Mouse (Mus musculus) midbrain, embryonic 10.5 days (tissue): ENCODE data around the gene Zfp729b. TPM values are rescaled to one million over a fixed set of nuclear protein-coding genes. Genes with fewer than 3 reads are reported as not detected.

Experiments used
- DNase-seq: peaks from one replicate; pipeline ENCODE4 v3.0.0-alpha.2; 2017; ENCODE audit warnings: low spot score
- H3K27ac ChIP-seq: fragments of 300-500 bp; sonication (generic); replicated peaks from 2 replicates; pipeline ENCODE4 v1.5.1; 2016; ENCODE audit warnings: mild to moderate bottlenecking
- H3K27me3 ChIP-seq: fragments of 300-500 bp; sonication (generic); 2 replicates; pipeline ENCODE4 v1.6.1; 2016; ENCODE audit warnings: low read depth, mild to moderate bottlenecking; ENCODE audit not compliant: poor library complexity, severe bottlenecking
- H3K36me3 ChIP-seq: fragments of 300-500 bp; sonication (generic); 2 replicates; pipeline ENCODE4 v1.6.1; 2016; ENCODE audit warnings: mild to moderate bottlenecking, moderate library complexity
- H3K4me1 ChIP-seq: fragments of 300-500 bp; sonication (generic); 2 replicates; pipeline ENCODE4 v1.6.1; 2016
- H3K4me3 ChIP-seq: fragments of 300-500 bp; sonication (generic); 2 replicates; pipeline ENCODE4 v1.5.1; 2016; ENCODE audit warnings: mild to moderate bottlenecking, moderate library complexity
- H3K9me3 ChIP-seq: fragments of 300-500 bp; sonication (generic); replicated peaks from 2 replicates; pipeline ENCODE4 v1.6.1; 2016; ENCODE audit warnings: mild to moderate bottlenecking
- WGBS: fragments of 180-500 bp; shearing (Covaris S2); methylation state at CpG from one replicate; pipeline ENCODE4 v1.1.7; 2016; 5-methylcytosine and 5-hydroxymethylcytosine counted together
- polyA plus RNA-seq: library from polyadenylated mRNA; unstranded; fragments of >200 nt; fragmentation: Nextera tagmentation; extraction: Ambion mirVana; gene quantifications from 2 replicates; pipeline ENCODE4 v1.2.1, GENCODE M21; 2016

Gene Zfp729b
- 3.2 and 3.7 TPM in 2 replicates for polyA plus RNA-seq

GRCm38 (mm10) chr13:67609066-67609876 lies at the start of gene Zfp729b:
Gene Zfp729b, minus strand, starts transcription at chr13:67609707.
- H3K27me3 ChIP-seq: no peaks in the 10 kb centered on the region
- 3% methylated on average over 20 of the region's 20 CpGs for whole genome bisulfite sequencing
- H3K9me3 ChIP-seq: peaks cover 13% of the 10 kb centered on the region; the same call in 1 of the 2 replicates
- H3K4me3 ChIP-seq: peak within 1 kb of the TSS; percentile 74
- peak; percentile 87 for DNase-seq
- peaks cover 5% of the 10 kb centered on the region for H3K4me1 ChIP-seq
- H3K27ac ChIP-seq: peak within 1 kb of the TSS; percentile 84
- H3K36me3 ChIP-seq: 0 out of 2 replicates have a peak, but pooled peaks cover 5% of the 10 kb centered on the region

DNA sequence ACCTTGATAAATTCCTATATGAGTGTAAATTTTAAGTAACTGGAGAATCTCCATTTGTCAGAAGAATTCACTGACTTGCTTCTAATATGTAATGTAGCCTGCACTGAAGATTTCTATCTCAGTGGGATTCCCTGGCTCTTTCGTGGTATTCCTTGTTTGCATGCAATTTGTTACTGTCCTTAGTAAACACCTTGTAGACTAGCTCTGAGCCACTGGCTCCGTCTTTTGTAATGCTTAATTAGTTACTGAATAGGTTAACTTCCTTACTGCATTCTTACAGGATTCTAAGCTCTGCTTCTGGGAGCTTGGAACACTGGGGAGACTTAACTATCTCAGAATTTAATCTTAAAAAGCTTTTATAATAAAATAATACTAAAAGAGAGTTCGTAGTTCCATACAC lies 43.0 kb upstream of the Zfp729b start:
- H3K4me1 ChIP-seq: no peaks in the 10 kb centered on the region
- WGBS: 51% methylated on average over 3 of the region's 3 CpGs
- H3K27ac ChIP-seq: no peak overlapping the region
- H3K36me3 ChIP-seq: no peaks in the 10 kb centered on the region
- no peaks in the 10 kb centered on the region for H3K27me3 ChIP-seq
- no peak overlapping the region for H3K4me3 ChIP-seq
- no peak for DNase-seq
- H3K9me3 ChIP-seq: no peaks in the 10 kb centered on the region

GRCm38 (mm10) chr13:67637294-67638007 lies 27.9 kb upstream of the Zfp729b start, which contains the start of the genes Gm49345 and Zfp729a:
Gene Gm49345, minus strand, starts transcription at chr13:67637769.
Gene Zfp729a, minus strand, starts transcription at chr13:67637791.
- H3K36me3 ChIP-seq: no peaks in the 10 kb centered on the region
- peak; percentile 73 for DNase-seq
- under 1% methylated on average over 19 of the region's 19 CpGs for WGBS
- peak within 1 kb of the TSS; percentile 76 for H3K4me3 ChIP-seq
- H3K27me3 ChIP-seq: no peaks in the 10 kb centered on the region
- peak within 1 kb of the TSS; percentile 84 for H3K27ac ChIP-seq
- no peaks in the 10 kb centered on the region for H3K9me3 ChIP-seq
- H3K4me1 ChIP-seq: peaks cover 7% of the 10 kb centered on the region; the same call in 1 of the 2 replicates

GRCm38 (mm10) chr13:67610108-67610507 lies 601 bp upstream of the Zfp729b start:
- Histone ChIP-seq H3K27ac (no peak overlapping the region), H3K4me1 (peaks cover 5% of the 10 kb centered on the region), H3K9me3 (peaks cover 13% of the 10 kb centered on the region; the same call in 1 of the 2 replicates), H3K27me3 (no peaks in the 10 kb centered on the region), H3K4me3 (peak overlapping the region; percentile 74; the same call in 1 of the 2 replicates), H3K36me3 (0 out of 2 replicates have a peak, but pooled peaks cover 5% of the 10 kb centered on the region)
- 93% methylated on average over 4 of the region's 4 CpGs for WGBS
- DNase-seq: no peak

GRCm38 (mm10) chr13:67572591-67573189 lies 36.8 kb downstream of the Zfp729b start:
- H3K4me3 ChIP-seq: no peak overlapping the region
- H3K9me3 ChIP-seq: 0 out of 2 replicates have a peak, but pooled peaks cover 4% of the 10 kb centered on the region
- no peaks in the 10 kb centered on the region for H3K4me1 ChIP-seq
- WGBS: 69% methylated on average over 5 of the region's 5 CpGs
- H3K27me3 ChIP-seq: no peaks in the 10 kb centered on the region
- DNase-seq: no peak
- no peak overlapping the region for H3K27ac ChIP-seq
- no peaks in the 10 kb centered on the region for H3K36me3 ChIP-seq

- peaks cover 9% of the 10 kb centered on the region; the same call in 1 of the 2 replicates for H3K36me3 ChIP-seq
- DNase-seq: no peak
- WGBS: 78% methylated on average over 4 of the region's 4 CpGs
These were observed 55.8 kb downstream of the Zfp729b start, which contains the start of gene Zfp748 for GRCm38 (mm10) chr13:67553730-67554129. Gene Zfp748, minus strand, starts transcription at chr13:67553830.

GRCm38 (mm10) chr13:67552505-67553346 lies 56.8 kb downstream of the Zfp729b start:
- Histone ChIP-seq H3K9me3 (0 out of 2 replicates have a peak, but pooled peaks cover 6% of the 10 kb centered on the region), H3K4me1 (peaks cover 15% of the 10 kb centered on the region), H3K4me3 (peak overlapping the region; percentile 92), H3K27me3 (no peaks in the 10 kb centered on the region), H3K27ac (peak overlapping the region; percentile 95), H3K36me3 (peaks cover 13% of the 10 kb centered on the region; the same call in 1 of the 2 replicates)
- DNase-seq: peak; percentile 81
- under 1% methylated on average over 44 of the region's 44 CpGs for WGBS

More at GRCm38 (mm10) chr13:67553730-67554129, 55.8 kb downstream of the Zfp729b start, which contains the start of gene Zfp748:
- peaks cover 15% of the 10 kb centered on the region for H3K4me1 ChIP-seq
- peak within 1 kb of the TSS; percentile 95 for H3K27ac ChIP-seq
- peak within 1 kb of the TSS; percentile 92 for H3K4me3 ChIP-seq
- 0 out of 2 replicates have a peak, but pooled peaks cover 6% of the 10 kb centered on the region for H3K9me3 ChIP-seq
- H3K27me3 ChIP-seq: no peaks in the 10 kb centered on the region

DNA sequence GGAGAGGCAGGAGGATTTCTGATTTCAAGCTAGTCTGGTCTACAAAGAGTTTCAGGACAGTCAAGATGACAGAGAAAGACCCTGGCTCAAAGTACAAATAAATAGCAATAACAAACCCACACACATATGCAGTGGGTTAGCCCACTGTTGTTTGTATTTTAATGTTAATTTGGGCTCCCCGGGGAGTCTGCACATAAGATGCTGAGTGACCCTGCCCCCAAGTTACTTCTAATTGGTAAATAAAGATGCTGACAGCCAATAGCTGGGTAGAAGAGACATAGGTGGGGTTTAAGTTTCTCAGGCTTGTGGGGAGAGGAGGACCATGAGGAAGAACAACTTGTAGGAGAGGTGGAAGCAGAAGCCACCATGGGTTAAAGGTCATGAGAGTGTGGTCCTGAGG lies 63.6 kb downstream of the Zfp729b start:
- Histone ChIP-seq H3K4me1 (no peaks in the 10 kb centered on the region), H3K27ac (no peak overlapping the region), H3K27me3 (no peaks in the 10 kb centered on the region), H3K36me3 (peaks cover 70% of the 10 kb centered on the region), H3K4me3 (no peak overlapping the region), H3K9me3 (peaks cover 10% of the 10 kb centered on the region; the same call in 1 of the 2 replicates)
- no peak for DNase-seq
- WGBS: 82% methylated on average over 1 of the region's 1 CpGs

Other genes starting within 250 kb of the Zfp729b start
- gene Gm28044, start 249.2 kb downstream of the Zfp729b start, polyA plus RNA-seq: not detected in 2 replicates
- 0.97 and 1.0 TPM in 2 replicates for gene Zfp953, start 249.1 kb downstream of the Zfp729b start, polyA plus RNA-seq
- 0.16 and 0.19 TPM in 2 replicates for gene Gm28041, start 234.0 kb downstream of the Zfp729b start, polyA plus RNA-seq
- gene Zfp456, start 233.9 kb downstream of the Zfp729b start, polyA plus RNA-seq: 0.79 and 0.95 TPM in 2 replicates
- 3.3 and 4.3 TPM in 2 replicates for gene Zfp429, start 209.9 kb downstream of the Zfp729b start, polyA plus RNA-seq
- 0.39 TPM in 2 replicates for gene Zfp459, start 188.3 kb downstream of the Zfp729b start, polyA plus RNA-seq
- 6.0 and 6.6 TPM in 2 replicates for gene Zfp874a, start 158.1 kb downstream of the Zfp729b start, polyA plus RNA-seq
- gene Zfp874b, start 125.4 kb downstream of the Zfp729b start, polyA plus RNA-seq: 1.4 and 1.6 TPM in 2 replicates
- gene Zfp58, start 109.2 kb downstream of the Zfp729b start, polyA plus RNA-seq: 15.1 and 15.9 TPM in 2 replicates
- gene Gm26965, start 83.6 kb downstream of the Zfp729b start, polyA plus RNA-seq: 0.29 TPM in 1 of 2 replicates, not detected in the other
- 24.3 and 27.5 TPM in 2 replicates for gene Zfp87, start 83.5 kb downstream of the Zfp729b start, polyA plus RNA-seq
- gene Zfp748, start 55.9 kb downstream of the Zfp729b start, polyA plus RNA-seq: 17.7 and 19.0 TPM in 2 replicates
- gene Gm49345, start 28.1 kb upstream of the Zfp729b start, polyA plus RNA-seq: not detected in 2 replicates
- 2.2 and 3.3 TPM in 2 replicates for gene Zfp729a, start 28.1 kb upstream of the Zfp729b start, polyA plus RNA-seq
- 9.8 and 10.7 TPM in 2 replicates for gene Zfp738, start 77.4 kb upstream of the Zfp729b start, polyA plus RNA-seq
- 6.7 and 7.8 TPM in 2 replicates for gene Zfp65, start 119.5 kb upstream of the Zfp729b start, polyA plus RNA-seq
- gene Zfp85, start 145.5 kb upstream of the Zfp729b start, polyA plus RNA-seq: 5.3 and 5.5 TPM in 2 replicates
- 4.2 and 5.8 TPM in 2 replicates for gene Zfp493, start 170.0 kb upstream of the Zfp729b start, polyA plus RNA-seq
- 6.3 and 8.5 TPM in 2 replicates for gene Zfp273, start 204.0 kb upstream of the Zfp729b start, polyA plus RNA-seq
- 1.8 TPM in 2 replicates for gene Gm10037, start 221.4 kb upstream of the Zfp729b start, polyA plus RNA-seq